Mouse (Mus musculus) stomach, embryonic 15.5 days (tissue): Measurements from ENCODE around the gene Clock. TPM values are rescaled to one million over a fixed set of nuclear protein-coding genes. Genes with fewer than 3 reads are reported as not detected.

Experiments used
- ATAC-seq: fragments of 200-750 bp; cut with Nextera tagmentation; 2 replicates; pipeline ENCODE4 v1.8.0; 2017; ENCODE audit warnings: low read depth, moderate number of reproducible peaks, moderate TSS enrichment; ENCODE audit not compliant: insufficient read depth, low FRiP score
- H3K27ac ChIP-seq: fragments of 300-500 bp; sonication (generic); 2 replicates; pipeline ENCODE4 v1.5.1; 2015; ENCODE audit warnings: mild to moderate bottlenecking, inconsistent platforms
- H3K27me3 ChIP-seq: fragments of 300-500 bp; sonication (generic); replicated peaks from 2 replicates; pipeline ENCODE4 v1.6.1; 2015; ENCODE audit warnings: inconsistent platforms
- H3K36me3 ChIP-seq: fragments of 300-500 bp; sonication (generic); 2 replicates; pipeline ENCODE4 v1.6.1; 2015; ENCODE audit warnings: inconsistent platforms
- H3K4me1 ChIP-seq: fragments of 300-500 bp; sonication (generic); 2 replicates; pipeline ENCODE4 v1.6.1; 2015; ENCODE audit warnings: inconsistent platforms
- H3K4me2 ChIP-seq: fragments of 300-500 bp; sonication (generic); 2 replicates; pipeline ENCODE4 v1.6.1; 2015; ENCODE audit warnings: mild to moderate bottlenecking, inconsistent platforms
- H3K4me3 ChIP-seq: fragments of 300-500 bp; sonication (generic); replicated peaks from 2 replicates; pipeline ENCODE4 v1.5.1; 2015; ENCODE audit warnings: inconsistent platforms
- H3K9ac ChIP-seq: fragments of 300-500 bp; sonication (generic); 2 replicates; pipeline ENCODE4 v1.6.1; 2015; ENCODE audit warnings: inconsistent platforms
- H3K9me3 ChIP-seq: fragments of 300-500 bp; sonication (generic); 2 replicates; pipeline ENCODE4 v1.6.1; 2016; ENCODE audit warnings: inconsistent platforms
- WGBS: fragments of 180-500 bp; shearing (Covaris S2); methylation state at CpG from one replicate; pipeline ENCODE4 v1.1.7; 2015; 5-methylcytosine and 5-hydroxymethylcytosine counted together
- polyA plus RNA-seq: library from polyadenylated mRNA; unstranded; fragments of >200 nt; fragmentation: Nextera tagmentation; extraction: Ambion mirVana; gene quantifications from 2 replicates; pipeline ENCODE4 v1.2.1, GENCODE M21; 2015

The Clock gene
- polyA plus RNA-seq, 1 experiment from 2014 or later = 13.7 TPM

DNA sequence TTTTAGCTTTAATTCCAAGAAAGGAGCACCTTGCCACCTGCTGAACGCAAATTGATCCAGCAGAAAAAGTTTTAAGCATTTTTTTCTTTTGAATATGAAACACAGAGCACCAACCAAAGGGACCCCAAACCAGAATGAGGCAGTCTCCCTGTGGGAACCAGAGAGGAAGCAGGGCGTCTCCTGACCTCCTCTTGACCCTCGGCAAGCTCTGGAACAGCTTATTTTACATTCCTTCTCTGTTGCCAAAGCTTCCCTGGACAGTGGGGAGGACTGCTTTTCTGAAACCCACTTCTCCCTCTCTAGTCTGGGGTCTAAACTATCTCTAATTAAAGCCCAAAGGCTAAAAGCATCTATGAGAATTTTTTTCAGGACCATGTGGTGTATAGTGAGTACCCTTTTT lies 128.2 kb downstream of the Clock start:
- Histone ChIP-seq H3K9me3 (no peaks in the 10 kb centered on the region), H3K4me2 (no peak overlapping the region), H3K27me3 (no peaks in the 10 kb centered on the region), H3K4me1 (peaks cover 9% of the 10 kb centered on the region), H3K27ac (no peak overlapping the region), H3K9ac (no peak overlapping the region), H3K4me3 (no peak overlapping the region), H3K36me3 (no peaks in the 10 kb centered on the region)
- WGBS = 33% methylated on average over 3 of the region's 3 CpGs
- ATAC-seq = no peak

DNA sequence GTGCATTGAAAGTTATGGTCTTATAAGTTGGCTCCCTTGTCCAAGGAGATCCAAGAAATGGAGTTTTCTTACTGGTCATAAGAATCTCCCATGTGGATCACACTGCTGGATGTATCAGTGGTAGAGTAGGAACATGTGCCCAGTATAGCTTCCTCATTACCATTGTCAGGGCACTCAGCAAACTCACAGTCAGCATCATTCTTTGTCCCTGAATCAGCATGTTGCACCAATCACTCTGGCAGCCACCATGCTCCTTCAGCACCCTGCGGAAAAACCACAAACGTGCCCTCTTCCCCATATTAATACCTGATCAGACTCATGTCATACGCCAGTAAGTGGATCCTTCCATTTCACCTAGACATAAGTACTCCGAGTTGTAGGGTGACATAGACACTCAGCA lies 129.5 kb downstream of the Clock start:
- Histone ChIP-seq H3K4me1 (peaks cover 9% of the 10 kb centered on the region), H3K4me3 (no peak overlapping the region), H3K4me2 (no peak overlapping the region), H3K9me3 (no peaks in the 10 kb centered on the region), H3K27me3 (no peaks in the 10 kb centered on the region), H3K9ac (no peak overlapping the region), H3K27ac (no peak overlapping the region), H3K36me3 (no peaks in the 10 kb centered on the region)
- WGBS = 86% methylated on average over 4 of the region's 4 CpGs
- no peak for ATAC-seq

DNA sequence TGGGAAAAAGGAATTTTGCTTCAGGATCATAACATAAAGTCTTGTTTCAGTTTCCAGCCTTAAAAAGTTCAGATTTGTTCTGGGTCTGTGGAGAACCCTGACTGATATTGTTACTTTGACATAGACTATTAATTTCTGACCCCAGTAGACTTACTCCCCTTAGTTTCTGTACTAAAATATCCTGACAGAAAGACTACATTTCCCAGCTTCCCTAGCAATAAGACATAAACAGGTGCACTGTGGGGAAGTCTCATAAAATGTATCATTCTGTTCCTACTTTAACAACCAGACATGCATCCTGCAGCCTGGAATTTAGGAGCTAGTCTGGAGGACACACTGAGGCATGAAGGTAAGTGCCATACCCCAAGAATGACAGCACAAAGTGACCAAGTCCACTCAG lies 133.6 kb downstream of the Clock start:
- ATAC-seq = no peak
- no peaks in the 10 kb centered on the region for H3K36me3 ChIP-seq
- H3K27me3 ChIP-seq = no peaks in the 10 kb centered on the region
- H3K27ac ChIP-seq = no peak overlapping the region
- H3K9me3 ChIP-seq = no peaks in the 10 kb centered on the region
- no peak overlapping the region for H3K9ac ChIP-seq
- no peak overlapping the region for H3K4me2 ChIP-seq
- no peaks in the 10 kb centered on the region for H3K4me1 ChIP-seq
- H3K4me3 ChIP-seq = no peak overlapping the region

DNA sequence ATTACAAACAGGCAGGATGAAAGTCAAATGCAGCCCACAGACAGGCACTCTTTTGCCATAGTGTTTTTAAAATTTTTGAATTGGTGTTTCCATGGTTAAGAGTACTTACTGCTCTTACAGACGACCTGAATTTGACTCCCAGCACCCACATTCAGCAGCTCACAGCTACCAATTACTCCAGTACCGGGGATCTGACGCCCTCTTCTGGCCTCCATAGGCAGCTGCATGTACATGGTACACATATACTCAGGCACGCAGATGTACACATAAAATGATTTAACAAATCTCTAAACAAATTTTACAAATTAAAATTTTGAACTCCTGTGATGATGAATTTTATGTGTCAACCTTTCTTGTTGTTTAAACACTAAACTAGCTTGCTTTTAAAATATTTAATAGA lies 134.1 kb downstream of the Clock start:
- H3K4me1 ChIP-seq = no peaks in the 10 kb centered on the region
- H3K4me3 ChIP-seq = no peak overlapping the region
- ATAC-seq = no peak
- no peaks in the 10 kb centered on the region for H3K27me3 ChIP-seq
- WGBS = 75% methylated on average over 4 of the region's 4 CpGs
- H3K9ac ChIP-seq = no peak overlapping the region
- H3K4me2 ChIP-seq = no peak overlapping the region
- H3K36me3 ChIP-seq = no peaks in the 10 kb centered on the region
- no peaks in the 10 kb centered on the region for H3K9me3 ChIP-seq
- H3K27ac ChIP-seq = no peak overlapping the region

DNA sequence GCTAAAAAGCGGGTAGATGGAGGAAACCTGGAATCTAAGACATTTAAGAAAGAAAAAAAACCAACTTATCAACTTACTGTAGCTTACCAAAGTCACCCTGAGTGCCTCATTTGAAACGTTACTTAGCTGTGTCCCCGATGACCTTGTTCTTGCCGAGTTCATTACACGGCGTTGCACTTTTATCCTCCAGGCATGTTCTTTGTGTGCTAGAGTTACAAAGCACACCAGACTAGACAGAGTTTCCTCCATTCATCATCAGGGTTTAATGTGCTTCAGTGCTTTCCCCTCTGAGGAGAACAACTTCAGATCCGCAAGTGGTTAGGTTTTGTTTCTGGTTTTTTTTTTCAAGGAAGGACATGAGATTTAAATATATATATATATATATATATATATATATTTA lies 139.8 kb downstream of the Clock start:
- Histone ChIP-seq H3K27ac (no peak overlapping the region), H3K4me3 (no peak overlapping the region), H3K9ac (no peak overlapping the region), H3K4me1 (no peaks in the 10 kb centered on the region), H3K4me2 (no peak overlapping the region), H3K9me3 (no peaks in the 10 kb centered on the region), H3K36me3 (no peaks in the 10 kb centered on the region), H3K27me3 (no peaks in the 10 kb centered on the region)
- ATAC-seq = no peak
- WGBS = 65% methylated on average over 7 of the region's 7 CpGs

DNA sequence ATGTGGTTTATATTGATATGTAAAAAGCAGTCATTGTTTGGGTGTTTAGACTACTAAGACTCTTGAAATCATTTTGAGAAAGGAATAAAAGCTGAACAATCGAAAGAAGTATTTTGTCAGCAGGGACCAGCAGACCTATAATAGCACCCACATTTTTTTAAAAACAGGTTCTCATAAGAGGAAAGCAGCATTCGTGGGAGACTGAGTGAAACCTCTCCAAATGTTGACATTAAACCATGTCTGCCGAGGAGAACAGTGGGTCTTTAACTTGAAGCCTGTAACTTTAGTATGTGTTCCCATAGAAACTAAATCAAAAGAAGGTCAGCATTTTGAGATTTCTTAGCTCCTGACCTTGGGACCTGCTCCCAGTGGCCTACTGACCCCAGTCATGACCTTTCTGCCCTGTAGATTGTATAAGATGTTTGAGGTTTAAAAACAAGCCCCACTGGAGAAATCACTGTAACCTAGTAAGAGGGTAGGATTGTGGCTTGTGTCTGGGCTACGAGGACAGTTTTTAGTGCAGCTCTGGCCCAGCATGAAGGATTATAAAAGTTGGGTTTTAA lies 140.7 kb downstream of the Clock start:
- no peak for ATAC-seq
- no peaks in the 10 kb centered on the region for H3K9me3 ChIP-seq
- no peaks in the 10 kb centered on the region for H3K36me3 ChIP-seq
- H3K27ac ChIP-seq = no peak overlapping the region
- WGBS = 53% methylated on average over 4 of the region's 4 CpGs
- H3K4me1 ChIP-seq = no peaks in the 10 kb centered on the region
- no peaks in the 10 kb centered on the region for H3K27me3 ChIP-seq
- H3K9ac ChIP-seq = no peak overlapping the region
- no peak overlapping the region for H3K4me3 ChIP-seq
- no peak overlapping the region for H3K4me2 ChIP-seq

DNA sequence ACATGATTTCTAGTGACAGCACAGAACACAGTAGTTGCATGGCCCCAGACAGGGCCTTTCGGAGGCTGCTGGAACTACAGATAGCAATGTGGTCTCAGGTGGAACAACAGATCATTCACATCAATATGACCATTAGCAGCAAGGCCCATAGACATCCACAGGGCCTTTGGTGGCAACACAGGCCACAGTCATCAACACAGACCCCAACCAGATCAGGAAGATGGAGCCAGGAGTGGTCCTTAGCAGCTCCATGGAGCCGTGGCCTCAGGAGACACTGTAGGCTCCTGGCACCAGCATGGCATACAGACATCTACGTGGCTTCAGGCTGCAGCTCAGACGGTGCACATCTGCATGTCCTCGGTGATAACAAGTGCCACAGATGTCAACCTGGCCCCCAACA lies 141.7 kb downstream of the Clock start:
- Histone ChIP-seq H3K4me1 (no peaks in the 10 kb centered on the region), H3K4me2 (no peak overlapping the region), H3K27ac (no peak overlapping the region), H3K4me3 (no peak overlapping the region), H3K9me3 (no peaks in the 10 kb centered on the region), H3K27me3 (no peaks in the 10 kb centered on the region), H3K9ac (no peak overlapping the region), H3K36me3 (no peaks in the 10 kb centered on the region)
- ATAC-seq = no peak
- 83% methylated on average over 5 of the region's 5 CpGs for WGBS

DNA sequence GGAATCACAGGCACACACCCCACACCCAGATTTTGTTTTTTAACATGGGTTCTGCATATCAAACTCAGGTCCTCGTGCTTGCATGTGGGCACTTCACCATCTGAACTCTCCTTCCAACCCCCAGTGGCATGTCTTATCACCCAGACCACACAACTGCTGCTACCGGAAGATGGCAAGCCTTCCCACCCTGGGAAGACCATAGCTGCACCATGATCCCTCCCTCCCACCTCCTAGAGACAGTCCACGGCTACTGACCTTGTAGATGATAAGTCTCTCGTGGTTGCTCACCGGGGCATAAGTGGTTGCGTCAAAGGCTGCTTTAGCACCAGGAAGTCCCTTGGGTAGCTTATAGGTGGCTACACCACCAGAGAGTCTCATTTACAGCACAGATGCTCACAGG lies 143.1 kb downstream of the Clock start:
- no peak for ATAC-seq
- 91% methylated on average over 6 of the region's 6 CpGs for WGBS
- H3K4me1 ChIP-seq = no peaks in the 10 kb centered on the region
- no peaks in the 10 kb centered on the region for H3K9me3 ChIP-seq
- no peaks in the 10 kb centered on the region for H3K36me3 ChIP-seq
- no peak overlapping the region for H3K4me2 ChIP-seq
- no peak overlapping the region for H3K9ac ChIP-seq
- no peak overlapping the region for H3K27ac ChIP-seq
- H3K27me3 ChIP-seq = no peaks in the 10 kb centered on the region
- no peak overlapping the region for H3K4me3 ChIP-seq

DNA sequence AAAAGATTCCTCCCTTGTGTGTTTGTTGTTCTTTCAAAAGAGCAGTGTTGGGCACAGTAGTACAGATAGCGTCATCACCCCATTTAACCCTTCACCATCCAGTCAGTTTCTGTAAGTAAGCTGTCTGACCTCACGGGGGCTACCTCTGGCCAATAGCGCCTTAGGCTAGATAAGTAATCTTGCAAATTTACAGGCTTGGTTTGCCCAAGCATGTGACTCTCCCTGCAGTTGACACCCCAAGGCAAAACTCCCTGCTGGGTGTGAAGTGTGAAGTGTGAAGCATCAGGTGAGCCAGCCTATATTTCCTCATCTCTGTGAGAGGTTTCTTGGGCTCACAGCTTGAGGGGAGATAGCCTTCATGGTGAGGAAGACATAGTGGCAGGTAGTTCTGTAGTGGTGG lies 144.5 kb downstream of the Clock start:
- no peak overlapping the region for H3K4me2 ChIP-seq
- H3K4me3 ChIP-seq = no peak overlapping the region
- H3K9ac ChIP-seq = no peak overlapping the region
- H3K27me3 ChIP-seq = no peaks in the 10 kb centered on the region
- no peaks in the 10 kb centered on the region for H3K9me3 ChIP-seq
- WGBS = 48% methylated on average over 3 of the region's 3 CpGs
- H3K4me1 ChIP-seq = no peaks in the 10 kb centered on the region
- H3K36me3 ChIP-seq = peaks cover 3% of the 10 kb centered on the region; the same call in 1 of the 2 replicates
- no peak overlapping the region for H3K27ac ChIP-seq
- no peak for ATAC-seq

Other genes starting within 250 kb of the Clock start
- gene Srd5a3, start 164.5 kb downstream of the Clock start, polyA plus RNA-seq = 38.0 and 41.1 TPM in 2 replicates
- 98.1 and 99.0 TPM in 2 replicates for gene Tmem165, start 120.9 kb downstream of the Clock start, polyA plus RNA-seq
- not detected in 2 replicates for gene Pdcl2, start 26.4 kb upstream of the Clock start, polyA plus RNA-seq
- gene Nmu, start 59.0 kb upstream of the Clock start, polyA plus RNA-seq = 0.17 and 0.54 TPM in 2 replicates
- not detected in 2 replicates for gene Gm7271, start 179.2 kb upstream of the Clock start, polyA plus RNA-seq
- gene Exoc1, start 224.5 kb upstream of the Clock start, polyA plus RNA-seq = 26.5 and 31.8 TPM in 2 replicates